Mouse (Mus musculus): ENCODE measurements around the gene Kcnd3. TPM values are rescaled to one million over a fixed set of nuclear protein-coding genes. Genes with fewer than 3 reads are reported as not detected.

The Kcnd3 gene
- polyA plus RNA-seq, 1 experiment from 2014 or later: 0.75 TPM

GRCm38 (mm10) chr3:105570818-105571217, 118.7 kb downstream of the Kcnd3 start:
- H3K36me3 ChIP-seq: no peaks in the 10 kb centered on the region
- no peak for ATAC-seq (ENCODE audit: low FRiP score, low read depth)
- no peak overlapping the region for H3K27ac ChIP-seq
- 44% methylated on average over 3 of the region's 3 CpGs for WGBS
- no peak overlapping the region for H3K4me2 ChIP-seq (replicated peaks)
- H3K9me3 ChIP-seq: no peaks in the 10 kb centered on the region
- H3K9ac ChIP-seq: no peak overlapping the region
- no peak overlapping the region for H3K4me3 ChIP-seq
- peaks cover 8% of the 10 kb centered on the region; the same call in 1 of the 2 replicates for H3K27me3 ChIP-seq
- no peaks in the 10 kb centered on the region for H3K4me1 ChIP-seq

- 70% methylated on average over 1 of the region's 1 CpGs for WGBS
- ATAC-seq (ENCODE audit: low FRiP score, low read depth): no peak
- no peaks in the 10 kb centered on the region for H3K4me1 ChIP-seq
- no peak overlapping the region for H3K27ac ChIP-seq
- no peak overlapping the region for H3K9ac ChIP-seq
- no peaks in the 10 kb centered on the region for H3K9me3 ChIP-seq
- peaks cover 8% of the 10 kb centered on the region; the same call in 1 of the 2 replicates for H3K27me3 ChIP-seq
- no peak overlapping the region for H3K4me2 ChIP-seq (replicated peaks)
- no peak overlapping the region for H3K4me3 ChIP-seq
- no peaks in the 10 kb centered on the region for H3K36me3 ChIP-seq
Measured at GRCm38 (mm10) chr3:105571944-105572343, 119.8 kb downstream of the Kcnd3 start.

- H3K27me3 ChIP-seq: peaks cover 8% of the 10 kb centered on the region; the same call in 1 of the 2 replicates
- H3K9me3 ChIP-seq: no peaks in the 10 kb centered on the region
- no peak overlapping the region for H3K4me3 ChIP-seq
- no peak for ATAC-seq (ENCODE audit: low FRiP score, low read depth)
- H3K9ac ChIP-seq: no peak overlapping the region
- no peak overlapping the region for H3K27ac ChIP-seq
- H3K4me2 ChIP-seq (replicated peaks): no peak overlapping the region
- H3K4me1 ChIP-seq: no peaks in the 10 kb centered on the region
- no peaks in the 10 kb centered on the region for H3K36me3 ChIP-seq
- WGBS: 74% methylated on average over 2 of the region's 2 CpGs
Measured at GRCm38 (mm10) chr3:105573156-105573555, 121.0 kb downstream of the Kcnd3 start.

- Histone ChIP-seq H3K27ac (no peak overlapping the region), H3K9me3 (no peaks in the 10 kb centered on the region), H3K4me3 (no peak overlapping the region), H3K36me3 (no peaks in the 10 kb centered on the region), H3K27me3 (no peaks in the 10 kb centered on the region), H3K4me1 (no peaks in the 10 kb centered on the region), H3K4me2 (replicated peaks) (no peak overlapping the region), H3K9ac (no peak overlapping the region)
- no peak for ATAC-seq (ENCODE audit: low FRiP score, low read depth)
- 79% methylated on average over 3 of the region's 3 CpGs for WGBS
Measured at GRCm38 (mm10) chr3:105578320-105578719, 126.2 kb downstream of the Kcnd3 start.

- WGBS: 61% methylated on average over 6 of the region's 6 CpGs
- H3K27ac ChIP-seq: no peak overlapping the region
- no peak overlapping the region for H3K9ac ChIP-seq
- no peaks in the 10 kb centered on the region for H3K9me3 ChIP-seq
- no peak for ATAC-seq (ENCODE audit: low FRiP score, low read depth)
- no peak overlapping the region for H3K4me3 ChIP-seq
- no peaks in the 10 kb centered on the region for H3K27me3 ChIP-seq
- no peak overlapping the region for H3K4me2 ChIP-seq (replicated peaks)
- H3K4me1 ChIP-seq: no peaks in the 10 kb centered on the region
- no peaks in the 10 kb centered on the region for H3K36me3 ChIP-seq
Measured at GRCm38 (mm10) chr3:105581119-105581518, 129.0 kb downstream of the Kcnd3 start.

- Histone ChIP-seq H3K4me2 (replicated peaks) (no peak overlapping the region), H3K27ac (no peak overlapping the region), H3K27me3 (no peaks in the 10 kb centered on the region), H3K9ac (no peak overlapping the region), H3K9me3 (no peaks in the 10 kb centered on the region), H3K4me3 (no peak overlapping the region), H3K4me1 (no peaks in the 10 kb centered on the region), H3K36me3 (no peaks in the 10 kb centered on the region)
- 33% methylated on average over 4 of the region's 4 CpGs for WGBS
- no peak for ATAC-seq (ENCODE audit: low FRiP score, low read depth)
Measured at GRCm38 (mm10) chr3:105585734-105586159, 133.6 kb downstream of the Kcnd3 start.

GRCm38 (mm10) chr3:105590056-105590672, 138.0 kb downstream of the Kcnd3 start:
- Histone ChIP-seq H3K9ac (no peak overlapping the region), H3K36me3 (no peaks in the 10 kb centered on the region), H3K4me2 (replicated peaks) (no peak overlapping the region), H3K4me1 (no peaks in the 10 kb centered on the region), H3K27ac (no peak overlapping the region), H3K27me3 (no peaks in the 10 kb centered on the region), H3K4me3 (no peak overlapping the region), H3K9me3 (no peaks in the 10 kb centered on the region)
- WGBS: 72% methylated on average over 15 of the region's 15 CpGs
- no peak for ATAC-seq (ENCODE audit: low FRiP score, low read depth)

- H3K27me3 ChIP-seq: no peaks in the 10 kb centered on the region
- no peaks in the 10 kb centered on the region for H3K4me1 ChIP-seq
Measured at GRCm38 (mm10) chr3:105591766-105592165, 139.6 kb downstream of the Kcnd3 start.

GRCm38 (mm10) chr3:105592246-105592645, 140.1 kb downstream of the Kcnd3 start:
- whole genome bisulfite sequencing: 68% methylated on average over 2 of the region's 2 CpGs
- H3K9me3 ChIP-seq: no peaks in the 10 kb centered on the region
- H3K36me3 ChIP-seq: no peaks in the 10 kb centered on the region
- no peak overlapping the region for H3K9ac ChIP-seq
- H3K27ac ChIP-seq: no peak overlapping the region
- H3K4me1 ChIP-seq: no peaks in the 10 kb centered on the region
- H3K4me3 ChIP-seq: no peak overlapping the region
- no peak for ATAC-seq (ENCODE audit: low FRiP score, low read depth)
- no peak overlapping the region for H3K4me2 ChIP-seq (replicated peaks)
- H3K27me3 ChIP-seq: no peaks in the 10 kb centered on the region

More at GRCm38 (mm10) chr3:105591766-105592165, 139.6 kb downstream of the Kcnd3 start:
- Histone ChIP-seq H3K27ac (no peak overlapping the region), H3K9me3 (no peaks in the 10 kb centered on the region), H3K4me3 (no peak overlapping the region), H3K9ac (no peak overlapping the region), H3K36me3 (no peaks in the 10 kb centered on the region), H3K4me2 (replicated peaks) (no peak overlapping the region)
- no peak for ATAC-seq (ENCODE audit: low FRiP score, low read depth)
- WGBS: 89% methylated on average over 1 of the region's 1 CpGs

GRCm38 (mm10) chr3:105600483-105600882, 148.4 kb downstream of the Kcnd3 start:
- no peaks in the 10 kb centered on the region for H3K4me1 ChIP-seq
- H3K36me3 ChIP-seq: no peaks in the 10 kb centered on the region
- no peak overlapping the region for H3K9ac ChIP-seq
- 87% methylated on average over 4 of the region's 4 CpGs for WGBS
- H3K27me3 ChIP-seq: no peaks in the 10 kb centered on the region
- no peak overlapping the region for H3K27ac ChIP-seq
- H3K4me3 ChIP-seq: no peak overlapping the region
- ATAC-seq (ENCODE audit: low FRiP score, low read depth): no peak
- H3K9me3 ChIP-seq: no peaks in the 10 kb centered on the region
- H3K4me2 ChIP-seq (replicated peaks): no peak overlapping the region

- no peak overlapping the region for H3K9ac ChIP-seq
- no peak for ATAC-seq (ENCODE audit: low FRiP score, low read depth)
- H3K27ac ChIP-seq: no peak overlapping the region
- no peaks in the 10 kb centered on the region for H3K27me3 ChIP-seq
- 87% methylated on average over 5 of the region's 5 CpGs for WGBS
- no peak overlapping the region for H3K4me2 ChIP-seq (replicated peaks)
- no peaks in the 10 kb centered on the region for H3K36me3 ChIP-seq
- no peaks in the 10 kb centered on the region for H3K4me1 ChIP-seq
- no peaks in the 10 kb centered on the region for H3K9me3 ChIP-seq
- H3K4me3 ChIP-seq: no peak overlapping the region
Measured at GRCm38 (mm10) chr3:105602966-105603365, 150.8 kb downstream of the Kcnd3 start.

GRCm38 (mm10) chr3:105605726-105606125, 153.6 kb downstream of the Kcnd3 start:
- no peak overlapping the region for H3K4me3 ChIP-seq
- no peak for ATAC-seq (ENCODE audit: low FRiP score, low read depth)
- H3K4me1 ChIP-seq: no peaks in the 10 kb centered on the region
- H3K27me3 ChIP-seq: no peaks in the 10 kb centered on the region
- H3K9me3 ChIP-seq: no peaks in the 10 kb centered on the region
- H3K36me3 ChIP-seq: no peaks in the 10 kb centered on the region
- WGBS: 79% methylated on average over 5 of the region's 5 CpGs
- no peak overlapping the region for H3K9ac ChIP-seq
- H3K4me2 ChIP-seq (replicated peaks): no peak overlapping the region
- H3K27ac ChIP-seq: no peak overlapping the region

GRCm38 (mm10) chr3:105608857-105609256, 156.7 kb downstream of the Kcnd3 start:
- Histone ChIP-seq H3K9ac (no peak overlapping the region), H3K4me1 (no peaks in the 10 kb centered on the region), H3K4me3 (no peak overlapping the region), H3K27ac (no peak overlapping the region), H3K9me3 (no peaks in the 10 kb centered on the region), H3K4me2 (replicated peaks) (no peak overlapping the region), H3K27me3 (no peaks in the 10 kb centered on the region), H3K36me3 (no peaks in the 10 kb centered on the region)
- WGBS: 74% methylated on average over 3 of the region's 3 CpGs
- no peak for ATAC-seq (ENCODE audit: low FRiP score, low read depth)

Measured in limb, embryonic 13.5 days (tissue).